Mouse (Mus musculus): ENCODE data around the gene Olfr1513. TPM values are rescaled to one million over a fixed set of nuclear protein-coding genes. Genes with fewer than 3 reads are reported as not detected.
"Not testable (repeated sequence)": the region's sequence is repeated elsewhere in the genome, so short reads cannot be mapped to it uniquely, and the experiment has no call there.

Gene Olfr1513
- polyA plus RNA-seq (2016; fragmentation: Nextera tagmentation; extraction: Ambion mirVana) = not detected in 2 replicates

DNA sequence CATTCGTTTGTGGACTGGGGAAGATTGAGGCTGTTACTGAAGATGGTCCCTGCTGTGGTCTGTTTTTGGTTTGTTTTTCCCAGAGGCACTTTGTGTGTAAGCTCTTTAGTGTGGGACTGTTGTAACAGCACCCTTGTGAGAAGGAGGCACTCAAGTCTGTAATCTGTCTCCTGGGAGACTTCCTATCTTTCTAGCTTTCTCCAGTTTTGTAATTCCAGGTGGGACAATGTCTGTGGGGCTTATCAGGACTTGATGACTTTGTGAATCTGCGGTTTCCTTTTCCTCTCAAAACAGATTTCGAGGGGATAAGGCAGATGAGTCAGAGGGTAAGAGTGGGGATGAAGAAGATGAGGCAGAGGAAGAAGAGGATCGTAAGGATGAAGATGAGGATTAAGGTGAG lies at the start of gene Olfr1513:
Gene Olfr1513 (minus strand): TSS at position 101 of the 400 bp plus-strand sequence.
- Histone ChIP-seq H3K27ac (no peak within 1 kb of the TSS), H3K27me3 (ENCODE audit: insufficient read depth, poor library complexity, severe bottlenecking) (no peaks in the 10 kb centered on the region), H3K4me3 (no peak within 1 kb of the TSS), H3K4me1 (replicated peaks) (no peaks in the 10 kb centered on the region), H3K36me3 (no peaks in the 10 kb centered on the region), H3K9me3 (no peaks in the 10 kb centered on the region)
- DNase-seq (ENCODE audit: low spot score) = no peak
- WGBS = 87% methylated on average over 4 of the region's 4 CpGs

DNA sequence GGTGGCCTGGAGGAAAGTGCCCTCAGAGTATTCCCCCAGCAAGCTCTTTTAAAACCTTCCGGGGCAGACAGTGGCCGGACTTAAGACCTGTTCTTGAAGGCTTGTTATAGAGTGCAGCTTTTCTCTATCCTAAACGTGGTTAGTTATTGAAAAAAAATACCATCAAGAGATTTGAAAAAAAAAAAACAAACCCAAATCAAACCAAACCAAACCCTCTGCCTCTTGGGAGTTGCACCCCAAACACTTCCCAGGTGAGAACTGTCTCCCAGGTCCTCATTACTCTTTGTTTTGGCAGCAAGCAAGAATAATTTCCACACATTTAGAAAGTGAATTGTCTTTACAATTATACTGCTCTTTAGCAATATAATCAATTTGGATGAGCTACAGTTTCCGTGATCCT lies 41.1 kb upstream of the Olfr1513 start, which contains the start of gene Olfr1511:
Gene Olfr1511 (minus strand): TSS at position 101 of the 400 bp plus-strand sequence.
- no peaks in the 10 kb centered on the region for H3K9me3 ChIP-seq
- DNase-seq (ENCODE audit: low spot score) = no peak
- no peaks in the 10 kb centered on the region for H3K4me1 ChIP-seq (replicated peaks)
- WGBS = 80% methylated on average over 4 of the region's 4 CpGs
- no peak within 1 kb of the TSS for H3K4me3 ChIP-seq
- H3K27ac ChIP-seq = no peak within 1 kb of the TSS
- H3K36me3 ChIP-seq = no peaks in the 10 kb centered on the region
- no peaks in the 10 kb centered on the region for H3K27me3 ChIP-seq (ENCODE audit: insufficient read depth, poor library complexity, severe bottlenecking)

DNA sequence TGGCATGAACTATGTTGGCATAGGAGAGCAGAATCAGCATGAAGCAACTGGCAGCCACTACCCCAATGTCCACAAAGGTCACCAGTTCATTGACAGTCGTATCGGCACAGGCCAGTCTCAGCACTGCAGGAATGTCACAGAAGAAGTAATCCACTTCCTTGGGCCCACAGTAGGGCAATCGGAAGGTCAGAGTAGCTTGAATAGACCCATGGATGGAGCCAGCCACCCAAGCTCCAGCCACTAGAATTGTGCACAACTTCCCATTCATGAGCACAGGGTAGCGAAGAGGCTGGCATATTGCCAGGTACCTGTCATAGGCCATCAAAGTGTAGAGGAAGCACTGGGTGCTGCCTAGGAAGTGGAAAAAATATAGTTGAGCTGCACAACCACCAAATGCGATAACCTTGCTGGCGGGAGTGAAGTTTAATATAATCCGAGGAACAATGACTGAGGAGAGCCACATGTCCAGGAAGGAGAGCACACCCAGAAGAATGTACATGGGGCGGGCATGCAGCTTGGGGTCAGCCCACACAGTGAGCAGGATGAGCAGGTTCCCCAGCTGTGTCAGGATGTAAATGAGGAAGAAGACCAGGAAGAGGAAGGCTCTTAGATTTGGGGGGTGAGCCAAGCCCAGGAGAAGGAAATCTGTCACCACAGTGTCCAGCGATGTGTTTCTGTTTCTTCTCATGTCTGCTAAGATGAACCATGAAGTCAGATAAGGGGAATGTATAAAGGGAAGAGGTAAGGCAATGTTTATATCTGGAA lies 34.1 kb upstream of the Olfr1513 start:
- WGBS = 86% methylated on average over 9 of the region's 9 CpGs
- not testable (repeated sequence) for H3K36me3 ChIP-seq; DNase-seq (ENCODE audit: low spot score); H3K4me1 ChIP-seq (replicated peaks); H3K27ac ChIP-seq; H3K9me3 ChIP-seq; H3K4me3 ChIP-seq; H3K27me3 ChIP-seq (ENCODE audit: insufficient read depth, poor library complexity, severe bottlenecking)

DNA sequence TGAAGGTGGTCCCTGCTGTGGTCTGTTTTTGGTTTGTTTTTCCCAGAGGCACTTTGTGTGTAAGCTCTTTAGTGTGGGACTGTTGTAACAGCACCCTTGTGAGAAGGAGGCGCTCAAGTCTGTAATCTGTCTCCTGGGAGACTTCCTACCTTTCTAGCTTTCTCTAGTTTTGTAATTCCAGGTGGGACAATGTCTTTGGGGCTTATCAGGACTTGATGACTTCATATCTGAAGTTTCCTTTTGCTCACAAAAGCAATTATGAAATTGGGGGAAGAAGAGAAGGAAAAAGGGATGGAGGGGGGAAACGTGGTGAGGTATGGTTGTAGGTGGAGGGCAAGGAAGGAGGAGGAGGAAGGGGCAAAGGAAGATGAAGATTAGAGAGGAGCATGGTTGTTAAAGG lies 22.9 kb upstream of the Olfr1513 start, which contains the start of gene Olfr1512:
Gene Olfr1512 (minus strand): TSS at position 101 of the 400 bp plus-strand sequence.
- 79% methylated on average over 2 of the region's 2 CpGs for WGBS
- Histone ChIP-seq H3K27me3 (ENCODE audit: insufficient read depth, poor library complexity, severe bottlenecking) (no peaks in the 10 kb centered on the region), H3K9me3 (no peaks in the 10 kb centered on the region), H3K4me3 (no peak within 1 kb of the TSS), H3K27ac (no peak within 1 kb of the TSS), H3K4me1 (replicated peaks) (no peaks in the 10 kb centered on the region), H3K36me3 (no peaks in the 10 kb centered on the region)
- no peak for DNase-seq (ENCODE audit: low spot score)

DNA sequence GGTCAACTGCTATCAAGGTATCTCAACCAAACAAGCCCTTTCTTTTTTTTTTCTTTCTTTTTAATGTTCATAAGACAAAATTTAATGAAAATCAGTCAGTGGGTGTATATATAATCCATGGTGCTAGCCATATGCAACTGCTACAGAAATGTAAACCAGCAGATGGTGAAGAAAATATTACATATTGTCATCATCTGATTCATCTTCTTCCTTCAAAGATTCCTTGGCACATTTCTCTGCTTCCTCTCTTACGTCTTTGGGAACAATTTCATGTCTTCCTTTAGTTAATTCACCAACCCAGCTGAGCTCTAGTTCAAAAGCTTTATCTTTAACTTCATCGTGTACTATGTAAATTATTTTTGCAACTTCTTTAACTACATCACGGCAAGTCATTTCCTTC lies 12.5 kb upstream of the Olfr1513 start:
- Histone ChIP-seq H3K27me3 (ENCODE audit: insufficient read depth, poor library complexity, severe bottlenecking) (no peaks in the 10 kb centered on the region), H3K36me3 (no peaks in the 10 kb centered on the region), H3K9me3 (no peaks in the 10 kb centered on the region), H3K27ac (no peak overlapping the region), H3K4me3 (no peak overlapping the region), H3K4me1 (replicated peaks) (no peaks in the 10 kb centered on the region)
- WGBS = 91% methylated on average over 3 of the region's 3 CpGs
- no peak for DNase-seq (ENCODE audit: low spot score)

DNA sequence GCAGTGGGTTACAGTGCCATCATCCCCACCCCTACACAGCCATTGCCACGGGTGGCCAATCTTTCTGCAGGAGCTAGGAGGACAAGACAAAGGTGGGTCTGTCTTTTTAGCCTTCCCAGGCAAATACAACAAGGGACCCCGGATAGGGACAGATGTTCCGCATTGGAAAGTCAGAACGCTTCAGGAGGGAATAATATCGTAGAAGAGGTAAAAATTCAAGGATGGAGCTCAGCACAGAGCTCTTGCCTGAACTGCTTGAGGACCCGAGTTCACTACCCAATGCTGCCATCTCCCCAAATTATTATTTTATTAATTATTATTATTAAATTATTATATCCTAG lies 16.7 kb downstream of the Olfr1513 start:
- Histone ChIP-seq H3K4me3 (no peak overlapping the region), H3K9me3 (peaks cover 4% of the 10 kb centered on the region; the same call in 1 of the 2 replicates), H3K4me1 (replicated peaks) (peaks cover 7% of the 10 kb centered on the region; the same call in 1 of the 2 replicates), H3K27me3 (ENCODE audit: insufficient read depth, poor library complexity, severe bottlenecking) (no peaks in the 10 kb centered on the region), H3K36me3 (no peaks in the 10 kb centered on the region), H3K27ac (no peak overlapping the region)
- 75% methylated on average over 6 of the region's 6 CpGs for WGBS
- no peak for DNase-seq (ENCODE audit: low spot score)

DNA sequence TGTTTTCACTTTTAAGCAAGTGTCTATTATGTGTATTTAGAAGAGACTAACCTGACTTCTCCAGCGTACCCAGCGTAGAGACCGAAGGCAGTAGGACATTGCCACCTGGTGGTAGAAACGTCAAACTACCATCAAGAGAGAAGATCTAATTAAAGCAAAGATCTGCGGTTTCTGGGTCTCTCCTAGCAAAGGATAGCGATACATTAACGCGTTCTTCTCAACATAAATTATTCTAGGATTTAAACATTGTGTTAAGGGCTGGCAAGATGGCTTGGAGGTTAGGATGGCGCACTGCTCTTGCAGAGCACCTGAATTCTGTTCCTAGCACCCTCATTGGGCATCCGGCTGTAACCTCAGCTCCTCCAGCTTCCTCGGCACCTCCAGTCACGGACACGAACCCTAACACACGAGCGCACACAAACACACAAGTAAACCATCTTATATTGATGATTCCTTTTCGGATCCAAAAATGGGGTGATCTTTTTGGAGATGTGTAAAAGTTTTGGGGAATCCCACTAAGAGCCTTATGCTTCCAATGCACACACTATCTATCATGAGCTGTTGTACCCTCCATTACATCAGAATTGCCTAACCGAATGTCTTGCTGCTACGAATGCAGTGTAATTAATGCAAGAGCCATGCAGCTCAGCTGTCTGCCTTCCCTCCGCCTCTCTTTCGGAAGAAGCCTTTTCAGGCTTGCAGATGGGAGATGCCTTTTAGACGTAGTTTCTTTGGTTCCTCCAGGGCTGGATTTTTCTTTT lies 17.3 kb downstream of the Olfr1513 start:
- Histone ChIP-seq H3K4me1 (replicated peaks) (peaks cover 7% of the 10 kb centered on the region; the same call in 1 of the 2 replicates), H3K27me3 (ENCODE audit: insufficient read depth, poor library complexity, severe bottlenecking) (no peaks in the 10 kb centered on the region), H3K9me3 (no peaks in the 10 kb centered on the region), H3K4me3 (peak overlapping the region; percentile 9; the same call in 1 of the 2 replicates), H3K27ac (no peak overlapping the region), H3K36me3 (no peaks in the 10 kb centered on the region)
- peak; percentile 49 for DNase-seq (ENCODE audit: low spot score)
- 37% methylated on average over 21 of the region's 21 CpGs for WGBS

DNA sequence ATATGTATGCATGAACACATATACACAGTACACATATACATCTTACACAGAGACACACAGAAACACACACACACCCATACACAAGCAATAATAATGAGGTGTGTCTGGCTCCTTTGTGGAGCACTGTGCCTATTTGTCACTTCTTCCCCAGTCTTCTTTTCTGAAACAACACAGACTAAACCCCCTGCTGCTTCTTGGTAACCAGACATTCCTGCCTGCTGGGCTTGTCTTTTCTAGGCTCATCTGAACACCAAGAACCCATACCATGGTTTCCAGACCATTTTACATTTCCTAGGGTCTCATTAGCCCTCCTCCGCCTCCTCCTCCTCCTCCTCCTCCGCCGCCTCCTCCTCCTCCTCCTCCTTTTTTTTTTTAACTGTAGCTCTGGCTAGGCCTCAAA lies 24.0 kb downstream of the Olfr1513 start:
- H3K27ac ChIP-seq = peak overlapping the region; percentile 81
- H3K9me3 ChIP-seq = no peaks in the 10 kb centered on the region
- no peak overlapping the region for H3K4me3 ChIP-seq
- no peak for DNase-seq (ENCODE audit: low spot score)
- WGBS = 29% methylated on average over 1 of the region's 3 CpGs
- peaks cover 49% of the 10 kb centered on the region for H3K4me1 ChIP-seq (replicated peaks)
- H3K27me3 ChIP-seq (ENCODE audit: insufficient read depth, poor library complexity, severe bottlenecking) = no peaks in the 10 kb centered on the region
- no peaks in the 10 kb centered on the region for H3K36me3 ChIP-seq

DNA sequence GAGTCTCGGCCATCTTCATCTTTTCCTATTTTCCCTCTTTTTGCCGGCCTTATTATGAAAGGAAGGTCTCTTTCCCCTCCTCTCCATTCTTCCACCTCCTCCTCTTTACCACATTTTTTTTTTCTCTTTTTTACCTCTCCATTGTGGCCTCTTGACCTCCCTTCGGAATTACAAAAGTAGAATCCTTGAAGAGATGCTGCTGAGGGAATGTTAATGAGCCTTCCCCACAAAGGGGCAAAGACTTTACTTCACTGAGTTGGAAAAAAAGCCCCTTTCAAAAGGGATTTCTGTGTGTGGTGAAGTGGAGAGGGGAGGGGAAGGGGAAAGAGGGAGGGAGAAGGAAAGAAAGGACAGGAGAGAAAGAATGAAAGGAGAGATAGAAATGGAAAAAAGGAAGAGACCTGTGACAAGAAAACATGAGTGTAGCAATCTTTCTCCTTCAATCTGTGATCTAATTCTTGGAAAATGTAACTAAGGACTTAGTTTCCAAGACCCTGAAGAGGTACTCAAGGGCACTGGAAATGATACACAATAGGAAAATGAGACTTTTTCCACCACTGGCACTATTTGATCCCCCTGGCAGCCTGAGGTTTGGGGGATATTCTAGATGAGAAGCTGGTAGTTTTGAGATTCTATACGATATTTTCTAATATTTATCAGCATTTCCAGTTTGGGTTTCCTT lies 25.0 kb downstream of the Olfr1513 start:
- no peak for DNase-seq (ENCODE audit: low spot score)
- peak overlapping the region; percentile 81 for H3K27ac ChIP-seq
- no peaks in the 10 kb centered on the region for H3K9me3 ChIP-seq
- peaks cover 59% of the 10 kb centered on the region for H3K4me1 ChIP-seq (replicated peaks)
- no peaks in the 10 kb centered on the region for H3K36me3 ChIP-seq
- H3K27me3 ChIP-seq (ENCODE audit: insufficient read depth, poor library complexity, severe bottlenecking) = no peaks in the 10 kb centered on the region
- 14% methylated on average over 4 of the region's 4 CpGs for WGBS
- H3K4me3 ChIP-seq = 0 out of 2 replicates have a peak overlapping the region, but pooled peaks have one; percentile 4

DNA sequence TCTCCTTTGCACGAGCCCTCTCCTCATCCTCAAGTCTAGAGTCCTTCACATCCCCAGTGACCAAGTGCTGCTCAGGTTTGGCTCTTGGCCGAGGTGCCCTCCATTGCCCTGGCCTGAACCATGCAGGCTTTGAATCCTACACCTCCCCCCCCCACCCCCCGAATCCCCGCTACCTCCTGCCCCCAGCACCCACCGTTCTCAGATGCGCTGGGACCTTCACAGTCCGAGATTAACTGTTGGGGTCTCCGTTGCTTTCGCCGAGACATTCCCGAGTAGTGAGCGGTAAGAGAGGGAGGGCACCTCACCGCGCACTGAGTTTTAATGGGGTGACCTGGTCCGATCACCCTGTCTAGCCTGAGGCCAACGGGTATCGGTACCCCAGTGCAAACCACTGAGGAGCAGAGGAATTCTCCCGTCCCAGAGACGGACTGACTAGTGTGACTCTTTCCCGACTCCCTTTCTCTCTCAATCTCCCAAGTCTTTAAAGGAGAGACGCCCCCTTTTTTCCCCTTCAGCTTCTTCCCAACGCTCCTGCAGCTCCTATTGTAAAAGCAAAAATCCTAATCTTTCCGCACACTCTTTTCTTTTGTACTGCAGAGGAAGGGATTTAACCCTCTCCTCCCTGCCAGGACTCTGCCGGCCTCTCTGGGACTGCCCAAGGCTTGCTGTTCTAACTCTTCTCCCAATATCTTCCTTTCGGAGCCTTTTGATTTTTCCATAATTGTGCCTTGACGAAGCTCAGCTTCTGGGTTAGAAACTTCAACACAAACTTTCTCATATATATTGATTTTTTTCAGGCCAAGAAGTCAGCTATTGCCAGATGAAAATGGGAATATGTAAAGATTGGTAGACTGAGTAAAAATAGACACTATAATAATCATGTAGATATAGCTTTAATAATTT lies 28.0 kb downstream of the Olfr1513 start, which contains the start of gene Sall2:
Gene Sall2 (minus strand): TSS at position 853 of the 903 bp plus-strand sequence.
- H3K4me1 ChIP-seq (replicated peaks) = peaks cover 69% of the 10 kb centered on the region
- WGBS = 1% methylated on average over 26 of the region's 26 CpGs

DNA sequence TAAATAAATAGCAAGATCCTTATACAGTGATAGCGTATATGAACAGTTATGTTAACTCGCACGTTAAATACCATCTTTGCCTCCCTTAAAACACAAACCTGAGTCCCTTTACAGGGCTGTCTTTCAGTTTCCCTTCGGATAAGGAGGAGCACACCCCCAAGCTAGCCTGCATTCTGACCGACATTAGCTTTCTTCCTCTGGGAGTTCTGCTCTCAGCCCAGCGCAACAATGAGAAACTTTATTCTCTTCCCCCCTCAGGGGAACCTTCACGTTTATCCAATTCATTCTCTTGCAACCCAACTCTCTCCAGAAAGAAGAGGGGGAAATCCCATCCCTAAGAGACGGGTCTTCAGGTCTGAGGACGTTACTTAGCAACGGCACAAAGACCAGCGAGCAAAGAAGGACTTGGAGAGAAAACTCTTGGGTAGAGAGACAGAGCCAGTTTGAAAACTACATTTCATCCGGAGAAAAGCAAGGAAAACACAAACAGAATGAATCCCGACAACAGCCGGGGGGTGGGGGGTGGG lies 28.8 kb downstream of the Olfr1513 start:
- peaks cover 65% of the 10 kb centered on the region for H3K4me1 ChIP-seq (replicated peaks)
- H3K27ac ChIP-seq = peak overlapping the region; percentile 95
- under 1% methylated on average over 14 of the region's 14 CpGs for WGBS
- peaks cover 9% of the 10 kb centered on the region for H3K36me3 ChIP-seq
- H3K9me3 ChIP-seq = no peaks in the 10 kb centered on the region
- peak overlapping the region; percentile 73 for H3K4me3 ChIP-seq
- no peaks in the 10 kb centered on the region for H3K27me3 ChIP-seq (ENCODE audit: insufficient read depth, poor library complexity, severe bottlenecking)
- DNase-seq (ENCODE audit: low spot score) = no peak

More for the DNA sequence above, 28.0 kb downstream of the Olfr1513 start, which contains the start of gene Sall2:
- H3K9me3 ChIP-seq = no peaks in the 10 kb centered on the region
- H3K27ac ChIP-seq = peak within 1 kb of the TSS; percentile 95
- peak within 1 kb of the TSS; percentile 73 for H3K4me3 ChIP-seq
- peaks cover 9% of the 10 kb centered on the region for H3K36me3 ChIP-seq
- peak; percentile 61 for DNase-seq (ENCODE audit: low spot score)
- no peaks in the 10 kb centered on the region for H3K27me3 ChIP-seq (ENCODE audit: insufficient read depth, poor library complexity, severe bottlenecking)

Measured in hindbrain, embryonic 10.5 days (tissue).